Mouse (Mus musculus): ENCODE measurements at regions not wholly inside any gene's neighbourhood (a gene's known extent, or its start where the extent isn't known, plus 50 kb on each side); places are given as distances from the start of the nearest gene placed in this dataset.
"Not testable (repeated sequence)": the region's sequence is repeated elsewhere in the genome, so short reads cannot be mapped to it uniquely, and the experiment has no call there.

DNA sequence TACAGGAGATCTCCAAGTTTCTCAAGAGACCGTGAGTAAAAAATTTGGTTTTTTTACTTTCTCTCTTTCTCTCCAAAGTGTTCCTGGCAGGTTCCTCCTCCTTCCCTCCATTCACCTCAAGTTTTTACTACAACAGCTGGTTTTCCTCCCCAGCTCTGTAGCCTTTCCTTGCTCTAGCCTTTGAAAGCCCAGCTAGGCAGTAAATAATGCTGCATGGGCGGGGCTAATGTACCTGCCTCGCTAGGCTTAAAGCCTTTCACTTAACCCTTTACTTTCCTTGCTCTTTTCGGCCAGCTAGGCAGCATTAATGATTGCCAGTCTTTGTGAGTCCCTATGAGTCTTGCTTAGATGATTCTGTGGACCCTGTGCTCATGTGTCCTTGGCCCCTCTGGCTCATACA, 720.0 kb upstream of the Adam24 start:
- WGBS = 48% methylated on average over 4 of the region's 4 CpGs
- H3K27me3 ChIP-seq (ENCODE audit: control insufficient read depth, insufficient read depth, low read length) = no peaks in the 10 kb centered on the region
- ATAC-seq (replicated peaks; ENCODE audit: extremely low read depth, insufficient read depth, low FRiP score) = no peak
- no peaks in the 10 kb centered on the region for H3K36me3 ChIP-seq (ENCODE audit: control insufficient read depth, insufficient read depth)
- H3K27ac ChIP-seq (ENCODE audit: low read length) = no peak overlapping the region
- H3K9ac ChIP-seq (ENCODE audit: low read length) = no peak overlapping the region
- no peaks in the 10 kb centered on the region for H3K4me1 ChIP-seq (ENCODE audit: control insufficient read depth, insufficient read depth, low read length)
- H3K9me3 ChIP-seq (replicated peaks; ENCODE audit: control insufficient read depth, low read length) = no peaks in the 10 kb centered on the region
- no peak overlapping the region for H3K4me3 ChIP-seq (ENCODE audit: low read length)
- no peak overlapping the region for H3K4me2 ChIP-seq (ENCODE audit: low read depth, low read length)

DNA sequence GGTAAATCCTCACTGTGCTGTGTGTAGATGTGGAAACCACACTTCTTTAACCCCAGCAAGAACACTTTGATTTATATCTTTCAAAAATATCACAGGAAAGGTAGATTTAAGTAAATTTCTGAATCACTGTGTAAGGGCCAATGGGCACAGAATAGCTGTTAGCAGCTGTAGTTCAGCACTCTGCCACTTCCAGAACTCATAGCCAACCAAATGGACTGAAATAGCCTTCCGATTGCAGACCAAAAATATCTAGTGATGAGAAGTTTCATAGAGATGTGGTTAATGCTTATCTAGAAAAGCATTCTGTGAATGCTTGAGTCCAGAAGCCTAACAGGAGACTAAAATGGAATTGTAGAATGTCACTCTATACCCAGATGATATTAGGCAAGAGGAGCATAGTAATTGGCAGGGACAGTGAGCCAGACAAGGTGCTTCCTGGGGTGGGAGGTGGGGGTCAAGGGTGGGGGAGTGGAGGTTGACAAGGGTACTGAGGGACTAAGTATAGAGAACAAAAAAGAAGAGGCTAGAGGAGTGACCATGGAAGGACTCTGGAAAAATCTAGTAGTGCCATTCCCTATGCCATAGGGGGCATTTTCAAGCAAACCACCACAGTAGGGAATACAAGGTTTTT, 669.6 kb upstream of the Adam24 start:
- ATAC-seq (replicated peaks; ENCODE audit: extremely low read depth, insufficient read depth, low FRiP score) = peak; percentile 89
- H3K4me1 ChIP-seq (ENCODE audit: control insufficient read depth, insufficient read depth, low read length) = peaks cover 5% of the 10 kb centered on the region; the same call in 1 of the 2 replicates
- H3K27ac ChIP-seq (ENCODE audit: low read length) = peak overlapping the region; percentile 86
- no peaks in the 10 kb centered on the region for H3K36me3 ChIP-seq (ENCODE audit: control insufficient read depth, insufficient read depth)
- H3K4me2 ChIP-seq (ENCODE audit: low read depth, low read length) = no peak overlapping the region
- H3K9me3 ChIP-seq (replicated peaks; ENCODE audit: control insufficient read depth, low read length) = no peaks in the 10 kb centered on the region
- WGBS = 50% methylated on average over 1 of the region's 1 CpGs
- H3K9ac ChIP-seq (ENCODE audit: low read length) = no peak overlapping the region
- H3K27me3 ChIP-seq (ENCODE audit: control insufficient read depth, insufficient read depth, low read length) = no peaks in the 10 kb centered on the region
- H3K4me3 ChIP-seq (ENCODE audit: low read length) = no peak overlapping the region

DNA sequence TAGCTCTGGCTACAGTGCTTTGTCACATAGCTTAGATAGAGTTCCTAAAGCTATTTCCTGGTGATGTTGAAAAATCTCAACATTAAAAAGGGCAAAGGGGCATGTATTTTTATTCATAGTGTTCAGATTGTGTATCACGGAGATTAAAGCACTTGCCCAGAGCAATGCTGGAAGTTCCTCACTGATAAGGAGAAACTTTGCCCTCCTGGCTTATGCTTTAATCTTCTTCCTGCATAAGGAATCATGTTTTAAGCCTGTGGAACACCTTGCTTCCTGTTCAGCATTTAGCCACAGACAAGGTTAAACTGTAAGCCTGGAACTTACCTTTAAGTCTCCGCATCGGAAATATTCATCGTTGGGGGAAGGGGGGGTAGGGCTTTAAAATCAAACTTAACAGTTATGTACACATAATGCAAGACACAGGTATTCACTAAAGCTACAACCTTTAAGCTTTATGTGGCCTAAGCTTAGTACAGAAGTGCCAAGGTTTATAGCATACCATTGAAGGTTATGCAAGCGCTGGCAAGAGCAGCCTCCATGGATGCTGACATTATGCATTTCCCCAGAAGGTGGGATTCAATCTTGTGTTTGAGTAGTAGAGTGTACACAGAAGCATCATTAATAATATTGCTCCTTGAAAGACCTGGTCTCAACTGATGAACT, 655.5 kb upstream of the Adam24 start:
- H3K27ac ChIP-seq (ENCODE audit: low read length) = peak overlapping the region; percentile 45; the same call in 1 of the 2 replicates
- 71% methylated on average over 5 of the region's 5 CpGs for WGBS
- H3K4me1 ChIP-seq (ENCODE audit: control insufficient read depth, insufficient read depth, low read length) = peaks cover 4% of the 10 kb centered on the region
- H3K4me3 ChIP-seq (ENCODE audit: low read length) = no peak overlapping the region
- no peak overlapping the region for H3K4me2 ChIP-seq (ENCODE audit: low read depth, low read length)
- H3K9me3 ChIP-seq (replicated peaks; ENCODE audit: control insufficient read depth, low read length) = no peaks in the 10 kb centered on the region
- ATAC-seq (replicated peaks; ENCODE audit: extremely low read depth, insufficient read depth, low FRiP score) = no peak
- H3K9ac ChIP-seq (ENCODE audit: low read length) = no peak overlapping the region
- no peaks in the 10 kb centered on the region for H3K36me3 ChIP-seq (ENCODE audit: control insufficient read depth, insufficient read depth)
- H3K27me3 ChIP-seq (ENCODE audit: control insufficient read depth, insufficient read depth, low read length) = no peaks in the 10 kb centered on the region

DNA sequence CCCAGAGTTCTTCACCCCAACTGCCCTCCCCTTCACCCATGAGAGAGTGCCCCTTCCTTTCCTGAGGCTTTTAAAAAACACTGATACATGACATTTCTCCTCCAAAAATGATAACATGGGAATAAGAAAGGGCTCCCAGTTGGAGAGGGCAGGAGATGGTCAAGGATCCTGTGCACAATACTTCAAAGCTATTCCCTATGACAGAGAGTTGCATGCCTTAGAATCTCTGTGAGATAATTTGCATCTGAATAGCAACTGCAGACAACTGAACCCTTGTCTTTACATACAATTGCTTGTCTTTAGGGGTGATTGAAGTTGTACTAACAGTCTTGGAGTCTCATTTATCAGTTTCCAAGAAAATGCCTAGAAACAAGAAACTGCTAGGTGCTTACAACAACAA, 610.7 kb upstream of the Adam24 start:
- H3K4me3 ChIP-seq (ENCODE audit: low read length) = no peak overlapping the region
- H3K4me2 ChIP-seq (ENCODE audit: low read depth, low read length) = no peak overlapping the region
- no peak overlapping the region for H3K9ac ChIP-seq (ENCODE audit: low read length)
- no peak overlapping the region for H3K27ac ChIP-seq (ENCODE audit: low read length)
- ATAC-seq (replicated peaks; ENCODE audit: extremely low read depth, insufficient read depth, low FRiP score) = no peak
- H3K4me1 ChIP-seq (ENCODE audit: control insufficient read depth, insufficient read depth, low read length) = no peaks in the 10 kb centered on the region
- no peaks in the 10 kb centered on the region for H3K9me3 ChIP-seq (replicated peaks; ENCODE audit: control insufficient read depth, low read length)
- no peaks in the 10 kb centered on the region for H3K27me3 ChIP-seq (ENCODE audit: control insufficient read depth, insufficient read depth, low read length)
- no peaks in the 10 kb centered on the region for H3K36me3 ChIP-seq (ENCODE audit: control insufficient read depth, insufficient read depth)

DNA sequence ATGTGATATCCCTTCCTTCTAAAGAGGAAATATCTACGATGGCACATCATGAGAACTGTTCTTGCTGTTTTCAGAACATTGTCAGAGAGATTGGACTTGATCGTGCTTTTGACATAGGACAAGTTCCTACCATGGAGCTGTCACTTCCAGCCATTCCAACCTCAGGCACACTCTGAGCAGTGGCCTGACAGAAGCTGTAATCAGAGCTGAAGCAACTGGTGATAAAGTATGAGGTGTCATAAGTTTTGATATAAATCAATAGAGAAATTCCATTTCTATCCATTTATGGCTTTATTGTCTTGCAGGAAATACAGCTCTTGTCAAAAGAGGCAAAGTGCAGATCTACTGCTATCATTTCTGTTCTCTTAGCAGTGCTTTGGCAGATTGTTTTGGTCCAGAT, 603.7 kb upstream of the Adam24 start:
- Histone ChIP-seq H3K27ac (ENCODE audit: low read length) (no peak overlapping the region), H3K4me3 (ENCODE audit: low read length) (no peak overlapping the region), H3K9ac (ENCODE audit: low read length) (no peak overlapping the region), H3K36me3 (ENCODE audit: control insufficient read depth, insufficient read depth) (no peaks in the 10 kb centered on the region), H3K27me3 (ENCODE audit: control insufficient read depth, insufficient read depth, low read length) (no peaks in the 10 kb centered on the region), H3K9me3 (replicated peaks; ENCODE audit: control insufficient read depth, low read length) (no peaks in the 10 kb centered on the region), H3K4me1 (ENCODE audit: control insufficient read depth, insufficient read depth, low read length) (no peaks in the 10 kb centered on the region), H3K4me2 (ENCODE audit: low read depth, low read length) (no peak overlapping the region)
- WGBS = 73% methylated on average over 2 of the region's 2 CpGs
- ATAC-seq (replicated peaks; ENCODE audit: extremely low read depth, insufficient read depth, low FRiP score) = no peak

DNA sequence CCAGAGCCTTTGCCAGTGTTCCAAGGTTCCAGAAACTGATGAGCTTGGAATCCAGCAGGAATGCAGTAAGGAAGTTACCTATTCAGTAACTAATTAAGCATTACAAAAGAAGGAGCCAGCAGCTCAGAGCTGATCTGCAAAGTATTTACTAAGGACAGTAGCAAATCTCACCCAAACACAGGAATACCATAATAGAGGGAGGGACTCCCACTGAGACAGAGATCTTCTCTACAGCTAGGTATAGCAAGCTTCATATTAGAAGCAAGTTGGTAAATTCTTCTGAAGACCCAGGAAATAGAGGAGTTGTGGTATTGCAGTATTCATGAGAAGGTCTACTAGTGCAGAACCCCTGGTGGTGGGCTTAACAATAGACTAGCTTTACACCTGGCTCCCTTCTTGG, 593.9 kb upstream of the Adam24 start:
- not testable (repeated sequence) for H3K4me1 ChIP-seq (ENCODE audit: control insufficient read depth, insufficient read depth, low read length)

DNA sequence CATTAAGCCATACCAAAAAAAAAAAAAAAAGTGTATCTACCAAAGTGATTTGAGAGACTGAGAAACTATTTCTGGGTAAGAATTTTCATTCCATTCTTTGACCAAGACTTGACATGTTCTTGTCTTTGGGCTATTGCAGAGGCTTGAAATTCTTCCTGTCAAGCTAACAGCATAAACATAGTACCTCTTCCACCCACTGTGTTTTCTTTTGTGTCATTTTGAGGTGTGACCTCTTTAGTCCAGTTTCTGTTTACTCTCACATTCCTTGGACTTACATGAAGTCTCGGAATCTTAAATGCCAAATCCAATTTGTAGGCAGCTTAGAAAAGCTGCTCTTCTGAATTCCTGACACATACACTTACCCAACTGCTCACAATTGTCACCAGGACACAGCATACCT, 590.7 kb upstream of the Adam24 start:
- no peak overlapping the region for H3K9ac ChIP-seq (ENCODE audit: low read length)
- H3K36me3 ChIP-seq (ENCODE audit: control insufficient read depth, insufficient read depth) = no peaks in the 10 kb centered on the region
- H3K4me3 ChIP-seq (ENCODE audit: low read length) = no peak overlapping the region
- H3K27me3 ChIP-seq (ENCODE audit: control insufficient read depth, insufficient read depth, low read length) = no peaks in the 10 kb centered on the region
- no peak overlapping the region for H3K27ac ChIP-seq (ENCODE audit: low read length)
- ATAC-seq (replicated peaks; ENCODE audit: extremely low read depth, insufficient read depth, low FRiP score) = no peak
- H3K4me1 ChIP-seq (ENCODE audit: control insufficient read depth, insufficient read depth, low read length) = no peaks in the 10 kb centered on the region
- no peaks in the 10 kb centered on the region for H3K9me3 ChIP-seq (replicated peaks; ENCODE audit: control insufficient read depth, low read length)
- H3K4me2 ChIP-seq (ENCODE audit: low read depth, low read length) = no peak overlapping the region
- 38% methylated on average over 1 of the region's 1 CpGs for WGBS

More for the DNA sequence above, 593.9 kb upstream of the Adam24 start:
- not testable (repeated sequence) for H3K27ac ChIP-seq (ENCODE audit: low read length); H3K36me3 ChIP-seq (ENCODE audit: control insufficient read depth, insufficient read depth); H3K9me3 ChIP-seq (replicated peaks; ENCODE audit: control insufficient read depth, low read length); H3K27me3 ChIP-seq (ENCODE audit: control insufficient read depth, insufficient read depth, low read length); H3K4me2 ChIP-seq (ENCODE audit: low read depth, low read length); H3K9ac ChIP-seq (ENCODE audit: low read length); H3K4me3 ChIP-seq (ENCODE audit: low read length); ATAC-seq (replicated peaks; ENCODE audit: extremely low read depth, insufficient read depth, low FRiP score)

DNA sequence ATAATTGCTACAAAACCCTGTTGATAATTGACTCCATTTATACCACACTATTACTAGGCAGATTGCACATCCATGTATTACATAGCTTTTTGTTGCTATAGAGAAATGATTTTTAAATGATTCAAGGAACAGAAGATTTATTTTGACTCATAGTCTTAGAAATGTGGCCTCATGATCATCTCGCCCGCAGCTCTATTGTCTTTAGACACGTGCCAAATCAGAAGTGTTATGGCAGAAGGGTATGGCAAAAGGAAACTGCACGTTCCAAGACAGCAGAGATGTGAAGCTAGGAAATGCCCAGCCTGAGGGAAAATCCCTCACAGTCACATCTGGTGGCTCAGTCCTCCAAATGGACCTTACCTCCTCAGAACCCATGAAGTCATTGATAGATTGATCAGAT, 585.5 kb upstream of the Adam24 start:
- Histone ChIP-seq H3K27me3 (ENCODE audit: control insufficient read depth, insufficient read depth, low read length) (no peaks in the 10 kb centered on the region), H3K4me1 (ENCODE audit: control insufficient read depth, insufficient read depth, low read length) (no peaks in the 10 kb centered on the region), H3K9ac (ENCODE audit: low read length) (no peak overlapping the region), H3K36me3 (ENCODE audit: control insufficient read depth, insufficient read depth) (no peaks in the 10 kb centered on the region), H3K4me3 (ENCODE audit: low read length) (no peak overlapping the region), H3K27ac (ENCODE audit: low read length) (no peak overlapping the region), H3K4me2 (ENCODE audit: low read depth, low read length) (no peak overlapping the region), H3K9me3 (replicated peaks; ENCODE audit: control insufficient read depth, low read length) (no peaks in the 10 kb centered on the region)
- WGBS = 77% methylated on average over 4 of the region's 4 CpGs
- ATAC-seq (replicated peaks; ENCODE audit: extremely low read depth, insufficient read depth, low FRiP score) = no peak

DNA sequence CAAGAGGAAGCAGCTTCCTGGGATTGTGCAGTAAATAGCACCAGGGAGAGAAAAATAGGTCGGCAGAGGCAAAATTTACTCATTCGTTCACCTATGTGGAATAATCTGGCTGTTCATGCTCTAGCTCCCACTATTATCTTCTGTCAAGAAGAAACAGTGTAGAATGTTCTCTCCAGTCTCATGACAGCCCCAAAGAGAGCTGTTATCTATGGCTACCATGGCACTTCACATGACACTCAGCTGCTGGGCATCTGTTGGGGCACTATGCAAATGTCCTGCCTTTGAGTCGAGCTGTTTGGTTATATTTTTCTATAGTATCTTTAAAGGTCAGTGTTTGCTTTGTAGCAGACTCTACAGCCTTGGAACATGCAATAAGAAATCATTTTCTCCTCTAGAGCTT, 550.5 kb upstream of the Adam24 start:
- Histone ChIP-seq H3K27me3 (ENCODE audit: control insufficient read depth, insufficient read depth, low read length) (no peaks in the 10 kb centered on the region), H3K9me3 (replicated peaks; ENCODE audit: control insufficient read depth, low read length) (peaks cover 4% of the 10 kb centered on the region; the same call in 1 of the 2 replicates), H3K4me1 (ENCODE audit: control insufficient read depth, insufficient read depth, low read length) (peaks cover 3% of the 10 kb centered on the region; the same call in 1 of the 2 replicates), H3K4me3 (ENCODE audit: low read length) (no peak overlapping the region), H3K27ac (ENCODE audit: low read length) (no peak overlapping the region), H3K36me3 (ENCODE audit: control insufficient read depth, insufficient read depth) (no peaks in the 10 kb centered on the region), H3K9ac (ENCODE audit: low read length) (no peak overlapping the region), H3K4me2 (ENCODE audit: low read depth, low read length) (no peak overlapping the region)
- 0 out of 2 replicates have a peak, but pooled peaks have one; percentile 55 for ATAC-seq (replicated peaks; ENCODE audit: extremely low read depth, insufficient read depth, low FRiP score)
- WGBS = 45% methylated on average over 3 of the region's 3 CpGs

Measured in heart, embryonic 16.5 days (tissue).